Mouse (Mus musculus) mouse embryonic stem cell (cell line): ENCODE measurements around the gene Cul4b.
"Not testable (repeated sequence)": the region's sequence is repeated elsewhere in the genome, so short reads cannot be mapped to it uniquely, and the experiment has no call there.

ENCODE experiments used
- in situ Hi-C, 2 experiments: fragments of 300-500 bp; cut with MboI; formaldehyde crosslinking; loops; 1 replicate in 1 of 2; 3 replicates in 1 of 2; pipeline ENCODE4 v1.14.3; 2019 to 2020; ENCODE audit warnings: low sequenced_read_pairs in 2 of 2, low pct_unique_long_range_greater_than_20kb in 1 of 2, mixed read lengths in 1 of 2; ENCODE audit not compliant: unreplicated experiment in 1 of 2

Gene Cul4b

DNA sequence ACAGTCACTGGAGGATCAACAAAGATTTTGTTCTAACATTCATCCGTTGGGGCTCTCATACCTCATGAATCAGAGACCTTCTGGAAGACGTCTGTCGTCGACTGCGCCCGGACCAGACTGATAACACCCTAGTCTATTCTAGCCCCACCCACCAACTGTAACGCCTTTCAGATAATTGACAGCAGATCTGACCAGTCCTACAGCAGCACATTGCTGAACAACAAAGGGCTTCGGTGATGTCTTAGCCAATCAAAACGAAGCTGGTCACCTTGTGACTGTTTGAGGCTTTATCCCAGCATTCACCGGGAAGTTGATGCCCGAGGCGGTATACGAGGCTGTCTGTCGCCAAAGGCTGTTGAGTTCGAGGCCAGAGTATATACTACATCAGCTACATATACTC is at the start of gene Cul4b:
Cul4b (minus strand) TSS at position 119 of the 400 bp plus-strand sequence.
- in situ Hi-C loops: no loop called here

DNA sequence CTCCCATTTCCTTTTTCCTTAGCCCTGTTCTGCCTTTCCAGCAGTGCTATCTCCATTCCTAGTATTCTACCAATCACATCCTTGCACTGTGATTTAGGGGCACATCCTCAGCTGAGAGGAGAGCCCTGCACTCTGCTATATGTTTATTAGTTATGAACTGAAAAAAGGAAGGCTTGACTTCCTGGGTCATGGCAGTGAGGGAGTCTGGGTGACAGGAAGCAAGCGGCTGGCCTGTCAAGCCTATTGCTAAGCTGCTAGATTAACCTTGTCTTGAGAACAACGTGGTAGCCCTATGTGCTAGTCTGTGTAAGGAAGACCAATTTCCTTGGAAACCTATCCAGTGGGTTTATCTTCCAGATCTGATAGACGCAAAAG is 25.0 kb upstream of the Cul4b start:
- in situ Hi-C loops: no loop called here

DNA sequence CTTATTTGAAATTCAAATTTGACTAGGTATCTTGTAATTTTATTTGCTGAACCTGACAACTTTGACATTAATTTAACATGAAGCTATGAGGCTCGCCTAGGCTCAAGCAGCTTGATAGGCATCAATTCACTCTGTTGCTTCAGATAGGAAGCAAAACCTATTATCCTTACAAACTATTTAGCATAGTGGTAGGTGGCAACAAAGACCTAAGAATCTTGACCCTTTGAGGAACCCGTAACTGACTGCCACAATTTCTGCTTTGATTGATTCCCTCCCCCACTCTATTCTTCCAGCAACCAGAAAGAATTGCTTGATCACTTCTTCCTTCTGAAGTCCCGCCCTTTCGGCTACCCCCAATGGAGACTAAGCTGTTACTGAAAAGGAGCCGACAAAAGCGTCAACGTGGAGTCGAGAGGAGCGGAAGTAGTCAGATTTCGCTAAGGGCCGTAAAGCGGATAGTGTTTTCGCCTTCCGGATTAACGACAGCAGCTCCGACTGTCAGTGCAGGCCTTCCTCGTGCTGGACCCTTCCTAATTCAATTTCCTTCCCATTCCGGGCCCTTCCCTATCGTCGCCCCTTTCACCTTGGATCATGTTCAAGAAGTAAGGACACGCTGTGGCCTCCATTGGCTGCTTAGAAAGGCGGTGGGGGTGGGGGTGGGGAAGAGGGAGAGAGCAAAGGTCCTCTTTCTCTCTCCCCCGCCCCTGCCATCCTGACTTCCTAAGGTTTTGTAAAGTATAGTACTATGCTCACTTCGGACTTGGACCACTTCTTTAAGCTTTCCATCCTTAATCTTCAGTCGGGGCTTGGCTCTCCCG is 24.4 kb upstream of the Cul4b start, which contains the start of gene Mcts1:
Mcts1 (plus strand) TSS at position 402 of the 818 bp plus-strand sequence.
- in situ Hi-C loops: no loop called here

DNA sequence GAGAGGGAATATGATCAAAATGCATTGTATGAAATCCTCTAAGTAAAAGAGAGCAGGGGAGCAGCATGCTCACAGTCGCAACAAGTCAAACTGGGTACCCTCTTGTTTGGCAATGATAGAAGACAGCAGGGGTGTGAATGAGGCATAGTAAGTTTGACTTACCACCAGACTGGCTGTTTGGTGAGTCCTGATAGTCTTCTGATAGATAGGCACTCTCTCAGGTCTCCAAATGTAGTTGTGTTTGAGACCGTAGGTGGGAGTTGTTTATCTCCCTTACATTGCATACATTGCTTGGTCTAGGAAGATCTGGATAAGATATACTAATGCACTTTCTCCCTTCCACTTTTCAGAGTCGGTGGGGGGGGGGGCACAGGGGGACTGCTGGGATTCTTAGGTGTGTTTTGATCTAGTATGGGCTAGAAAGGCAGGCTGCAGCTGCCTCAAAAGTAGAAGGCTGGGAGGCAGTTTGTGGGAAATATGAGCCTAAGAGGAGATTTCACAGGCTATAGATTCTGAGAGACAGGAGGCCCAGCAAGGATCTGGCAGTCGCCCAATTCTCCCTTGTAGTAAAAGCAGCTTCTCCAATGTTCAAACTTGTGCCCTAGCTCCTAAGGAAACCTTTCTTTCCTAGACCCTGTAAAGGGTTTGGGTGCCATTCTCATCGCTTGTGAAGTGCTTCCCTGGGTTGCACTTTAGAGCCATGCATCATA is 17.3 kb upstream of the Cul4b start:
- in situ Hi-C loops: no loop called here

DNA sequence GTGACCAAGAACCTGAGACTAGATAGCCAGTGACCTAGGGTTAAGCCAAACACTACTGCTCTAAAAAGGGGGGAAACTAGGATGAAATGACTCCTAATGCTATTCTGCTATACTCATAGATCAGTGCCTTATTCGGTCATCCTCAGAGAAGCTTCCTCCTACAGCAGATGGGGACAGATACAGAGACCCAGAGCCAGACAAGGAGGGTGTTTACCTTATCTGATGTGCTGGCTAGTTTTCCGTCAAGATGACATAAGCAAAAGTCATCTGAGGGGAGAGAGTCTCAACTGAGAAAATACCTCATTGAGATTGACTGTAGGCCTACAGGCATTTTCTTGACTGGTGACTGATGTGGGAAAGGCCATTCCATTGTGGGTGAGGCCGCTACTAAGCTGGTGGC is 15.8 kb upstream of the Cul4b start:
- in situ Hi-C loops: no loop called here

DNA sequence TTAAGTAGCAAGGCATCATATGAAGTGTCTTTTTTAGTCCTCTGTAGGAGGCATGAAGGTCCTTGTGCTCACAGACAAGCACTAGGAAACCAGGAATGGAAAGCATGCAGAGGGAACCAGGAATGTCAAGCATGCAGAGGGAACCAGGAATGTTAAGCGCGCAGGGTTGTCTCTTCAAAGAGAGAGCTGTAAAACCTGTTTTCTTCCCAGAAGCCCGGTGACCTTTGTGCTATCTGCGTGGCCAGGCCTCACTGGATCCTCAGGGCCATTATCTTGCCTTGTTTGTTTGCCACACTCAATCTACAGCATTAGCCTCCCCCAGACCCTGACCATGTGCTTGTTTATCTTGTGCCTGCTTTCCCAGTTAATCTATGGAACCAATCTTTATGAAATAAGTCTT is 13.8 kb upstream of the Cul4b start:
- in situ Hi-C loops: no loop called here

DNA sequence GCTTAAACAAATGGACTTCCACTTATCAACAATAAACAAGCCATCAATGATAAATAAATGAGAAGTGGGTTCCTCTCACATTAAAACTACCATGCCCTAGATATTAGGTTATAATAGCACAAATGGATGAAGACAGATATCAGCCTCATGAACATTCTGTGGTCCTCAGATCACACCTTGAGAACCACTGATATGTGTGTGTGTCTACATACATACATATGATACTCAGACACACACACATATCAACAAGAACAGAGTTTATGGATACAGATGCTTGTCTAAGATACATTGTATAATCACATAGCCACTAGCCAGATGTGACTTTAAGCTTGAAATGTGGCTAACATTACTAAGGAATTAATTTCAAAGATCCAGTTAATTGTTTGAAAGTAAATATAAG is 7.3 kb upstream of the Cul4b start:
- in situ Hi-C loops: no loop called here

DNA sequence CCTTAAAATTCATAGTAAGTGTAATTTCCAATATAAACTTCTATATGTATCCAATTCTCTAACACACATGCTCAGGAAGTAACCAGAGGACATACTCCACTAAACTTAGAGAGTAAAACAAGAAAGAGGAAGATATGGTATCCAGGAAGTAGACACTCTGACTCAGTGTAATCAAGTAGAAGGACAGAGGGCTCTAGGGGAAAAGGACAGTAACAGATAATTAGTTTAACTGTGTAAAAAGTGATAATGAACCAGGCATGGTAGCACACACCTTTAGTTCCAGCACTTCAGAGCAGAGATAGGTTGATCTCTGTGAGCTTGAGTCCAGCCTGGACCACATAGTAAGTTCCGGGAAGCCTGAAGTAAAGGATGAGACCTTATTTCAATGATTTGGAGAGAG is 5.1 kb upstream of the Cul4b start:
- in situ Hi-C loops: no loop called here

DNA sequence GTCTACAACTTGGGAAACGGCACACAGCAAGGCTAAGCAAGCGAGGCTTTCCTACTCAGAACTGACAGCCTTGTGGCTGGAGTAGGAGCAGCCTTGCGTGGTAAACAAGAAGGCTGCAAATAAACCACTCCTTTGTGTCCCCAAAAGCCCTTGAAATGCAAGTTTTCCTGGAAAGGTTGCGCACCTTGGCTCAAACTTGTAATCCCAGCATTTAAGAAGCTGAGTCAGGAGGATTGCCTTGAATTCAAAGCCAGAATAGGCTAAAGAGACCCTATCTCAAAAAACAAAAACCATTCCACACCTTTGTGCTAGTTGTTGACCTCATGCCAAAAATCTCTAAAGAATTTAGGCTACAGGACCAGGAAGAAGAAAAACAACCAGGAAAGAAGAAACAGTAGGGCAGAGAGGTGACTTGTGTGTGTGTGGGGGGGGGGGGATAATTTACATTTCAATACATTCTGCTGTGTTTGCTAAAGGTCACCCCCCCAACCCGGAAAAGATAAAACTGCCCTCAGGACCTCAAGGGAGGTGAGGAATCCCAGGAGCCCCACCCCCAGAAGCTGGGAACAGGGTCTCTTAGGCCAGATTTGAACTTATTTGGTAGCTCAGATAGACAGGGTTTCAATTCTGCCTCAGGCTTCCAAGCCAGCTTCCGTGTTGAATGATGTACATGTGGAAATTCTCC is 9.3 kb downstream of the Cul4b start:
- in situ Hi-C loops: no loop called here

DNA sequence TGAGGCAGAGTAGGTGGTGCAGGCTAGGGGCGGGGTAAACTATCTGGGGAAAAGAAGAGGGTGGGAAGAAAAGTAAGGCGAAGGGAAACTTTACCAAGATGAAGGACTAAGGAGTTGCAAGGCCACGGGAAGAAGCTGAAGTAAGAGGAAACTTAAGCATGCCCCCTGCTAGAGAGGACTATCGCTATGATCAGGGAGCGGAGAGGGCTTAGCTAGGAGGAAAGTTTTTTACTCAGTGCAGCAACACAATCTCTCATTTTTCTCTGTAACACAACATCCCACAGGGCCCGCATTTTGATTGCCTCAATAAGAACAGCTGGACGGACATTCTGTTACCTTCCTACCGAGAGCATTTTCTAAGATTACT is 10.8 kb downstream of the Cul4b start:
- in situ Hi-C loops: no loop called here

DNA sequence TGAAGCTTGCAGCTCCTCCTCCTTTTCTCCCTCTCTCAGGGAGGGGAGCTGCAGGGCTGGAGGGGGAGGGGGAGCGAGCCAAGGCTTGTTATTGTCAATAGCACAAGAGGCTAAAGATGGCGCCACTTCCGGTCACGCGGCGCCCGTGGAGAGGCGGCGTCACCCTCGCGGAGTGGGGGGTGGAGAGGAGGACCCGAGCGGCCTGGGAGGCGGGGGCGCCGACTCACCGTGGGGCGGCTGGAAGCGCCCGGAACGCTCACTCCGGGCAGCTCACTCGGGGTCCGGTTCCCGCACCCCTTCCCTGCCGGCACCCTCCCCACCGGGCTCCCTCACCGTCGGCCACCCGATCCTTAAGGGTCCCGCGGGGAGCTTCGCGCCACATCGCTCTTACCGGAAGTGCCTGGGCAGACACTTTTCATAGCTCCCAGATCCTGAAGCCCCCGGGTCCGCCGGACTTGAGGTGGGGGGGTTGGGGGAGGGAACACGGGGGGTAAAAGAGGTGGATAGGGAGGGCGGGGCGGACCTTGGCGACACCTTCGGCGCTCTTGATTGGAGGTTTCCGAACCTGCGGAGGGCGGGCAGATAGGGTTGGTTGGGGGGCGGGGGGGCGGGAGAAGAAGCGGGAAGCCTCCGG is 11.3 kb downstream of the Cul4b start:
- in situ Hi-C loops: no loop called here

DNA sequence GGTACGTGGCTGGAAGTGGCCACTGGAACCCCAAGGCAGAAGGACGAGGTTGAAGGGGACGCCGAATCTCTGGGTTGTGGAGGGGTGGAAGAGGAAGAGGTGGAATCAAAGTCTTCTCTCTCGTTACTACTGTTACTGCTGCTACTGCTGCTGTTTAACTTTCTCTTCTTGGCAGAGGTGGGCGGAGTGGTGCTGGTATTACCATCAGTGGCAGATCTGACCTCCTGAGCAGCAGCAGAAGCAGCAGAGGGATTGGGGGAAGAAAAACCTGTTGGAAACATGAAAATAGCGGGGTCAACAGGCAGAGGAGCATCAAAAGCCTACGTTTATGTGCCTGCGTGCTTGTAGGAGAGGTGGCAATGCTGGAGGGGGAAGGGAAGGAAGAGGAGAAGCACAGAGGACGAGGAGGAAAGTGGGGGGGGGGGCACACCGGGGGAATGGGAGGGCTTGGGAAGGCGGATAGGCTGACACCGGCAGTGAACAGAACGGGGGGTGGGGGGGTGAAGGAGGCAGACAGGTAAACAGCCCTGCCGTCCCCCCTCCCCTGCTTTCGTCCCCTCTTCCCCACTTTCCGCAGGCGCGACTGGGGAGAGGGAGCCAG is 12.0 kb downstream of the Cul4b start:
- in situ Hi-C loops: no loop called here

DNA sequence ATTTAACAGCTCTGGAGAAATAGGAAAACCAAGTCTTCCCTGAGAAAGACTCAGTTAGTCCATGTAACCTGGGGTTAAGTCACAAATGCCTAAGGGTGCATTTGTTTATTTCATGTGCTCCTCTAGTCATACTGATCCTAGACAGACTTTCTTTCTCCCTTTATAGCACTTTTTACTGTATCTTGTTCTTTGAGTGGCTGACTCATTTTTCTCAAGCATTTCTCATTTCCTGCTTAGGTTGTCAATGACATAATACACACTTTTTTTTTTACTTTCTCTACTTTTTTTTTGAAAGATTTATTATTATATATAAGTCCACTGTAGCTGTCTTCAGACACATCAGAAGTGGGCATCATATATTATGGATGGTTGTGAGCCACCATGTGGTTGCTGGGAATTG is 22.7 kb downstream of the Cul4b start:
- in situ Hi-C loops: no loop called here

DNA sequence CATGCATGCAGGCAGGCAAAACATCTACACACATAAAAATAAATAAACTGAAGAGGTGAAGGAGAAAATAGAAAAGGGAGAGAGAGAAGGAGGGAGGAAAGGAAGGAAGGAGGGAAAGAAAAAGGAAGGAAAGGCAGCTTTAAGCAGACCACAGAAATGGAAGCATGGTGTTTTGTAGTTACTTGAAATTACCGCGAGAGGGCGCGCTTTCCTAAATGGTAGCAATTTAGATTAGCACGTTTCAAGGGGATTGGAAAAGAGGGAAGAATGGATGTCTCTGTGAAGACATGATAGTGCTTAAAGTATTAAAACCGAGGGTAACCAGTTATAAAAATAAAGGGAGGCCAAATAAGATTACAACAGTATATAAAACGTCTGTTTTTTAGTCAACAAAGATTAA is 61.4 kb downstream of the Cul4b start:
- in situ Hi-C loops: loop anchor here (5.0 to 25.0 kb wide), 4 partner anchors 138 to 277 kb away; partner anchors contain the start of gene 6030498E09Rik (in 1 of the 2)

DNA sequence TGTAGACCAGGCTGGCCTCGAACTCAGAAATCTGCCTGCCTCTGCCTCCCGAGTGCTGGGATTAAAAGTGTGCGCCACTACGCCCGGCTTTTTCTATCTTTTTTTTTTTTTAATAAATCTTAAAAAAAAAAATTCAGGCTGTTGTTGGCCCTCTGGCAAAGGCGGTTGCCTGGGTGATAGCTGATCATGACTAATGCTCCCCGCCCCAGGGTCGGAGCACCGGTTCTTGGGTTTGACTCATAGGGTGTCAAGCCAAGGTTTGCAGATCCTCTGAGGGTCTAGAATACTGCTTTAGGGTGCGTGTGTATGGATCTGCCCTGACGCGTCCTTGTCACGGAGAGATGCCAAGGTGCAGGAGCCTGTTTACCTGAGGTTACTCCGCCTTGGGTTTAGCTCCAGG is 71.2 kb downstream of the Cul4b start:
- in situ Hi-C loops: loop anchor here (10.0 to 25.0 kb wide), 4 partner anchors 170 to 270 kb away; partner anchors contain the start of gene 6030498E09Rik (in 1 of the 2)

DNA sequence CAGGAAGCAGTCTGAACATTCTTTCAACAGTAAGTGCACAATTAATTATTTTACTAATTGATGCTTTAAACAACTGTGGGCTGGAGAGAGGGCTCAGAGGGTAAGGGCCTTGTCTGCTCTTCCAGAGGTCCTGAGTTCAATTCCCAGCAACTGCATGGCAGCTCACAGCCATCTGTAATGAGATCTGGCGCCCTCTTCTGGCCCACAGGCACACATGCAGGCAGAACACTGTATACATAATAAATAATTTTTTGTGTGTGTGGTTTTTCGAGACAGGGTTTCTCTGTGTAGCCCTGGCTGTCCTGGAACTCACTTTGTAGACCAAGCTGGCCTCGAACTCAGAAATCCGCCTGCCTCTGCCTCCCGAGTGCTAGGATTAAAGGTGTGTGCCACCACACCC is 73.8 kb downstream of the Cul4b start:
- in situ Hi-C loops: loop anchor here (10.0 to 25.0 kb wide), 4 partner anchors 167 to 267 kb away; partner anchors contain the start of gene 6030498E09Rik (in 1 of the 2)

DNA sequence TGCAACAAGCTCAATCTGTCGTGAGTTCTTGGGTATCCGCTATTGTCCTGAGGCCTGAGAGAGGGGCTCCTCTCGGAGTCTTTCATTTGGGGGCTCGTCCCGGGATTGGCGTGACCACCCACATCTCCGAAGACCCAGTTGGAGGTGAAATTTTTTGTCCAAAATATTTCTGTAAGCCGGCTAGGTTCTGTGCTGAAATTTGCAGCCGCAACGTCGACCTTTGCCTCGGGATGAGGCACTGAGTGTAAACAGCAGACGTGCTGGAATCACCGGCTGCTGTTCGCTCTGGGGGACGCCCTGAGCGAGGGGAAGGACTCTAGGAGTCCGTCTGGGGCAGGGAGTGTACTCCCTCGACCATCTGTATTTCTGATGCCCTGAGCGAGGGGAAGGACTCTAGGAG is 90.5 kb downstream of the Cul4b start:
- in situ Hi-C loops: not testable (repeated sequence)
